In the genomic region with DNA sequence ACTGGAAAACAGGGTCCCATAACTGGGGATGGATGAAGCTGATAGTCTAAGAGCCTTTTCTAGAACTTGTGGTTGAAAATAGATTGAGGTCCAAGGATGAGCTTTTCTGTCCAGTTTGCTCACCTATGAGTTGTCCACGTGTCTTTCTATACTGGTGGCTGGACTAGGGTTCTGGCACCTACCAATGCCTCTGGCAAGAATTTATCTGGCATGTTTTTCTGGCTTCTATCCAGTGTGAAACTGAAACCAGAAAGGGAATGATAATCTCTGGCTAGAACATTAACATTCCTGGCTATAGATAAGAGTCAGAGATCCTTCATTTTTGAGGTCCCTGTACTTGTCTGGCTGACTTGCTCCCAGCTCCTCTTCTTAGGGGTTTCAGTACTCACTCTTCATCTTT, we compare ENCODE assay signal across 14 mouse cellular contexts.
"Had no signal": no experiment of that assay in that cellular context is flagged by ENCODE, and none has a peak within 500 bp of the region (broad histone marks: within the 10 kb centered on the region; RNA-seq: fewer than 3 reads in every experiment).

No protein-coding gene starts in this region.

- H3K36me3 ChIP-seq: limb, embryonic 15.5 days; midbrain, embryonic 10.5 days; neural tube, embryonic 13.5 days had no signal

- H3K4me3 ChIP-seq: left cerebral cortex, adult 2 months; limb, embryonic 15.5 days; midbrain, embryonic 10.5 days; neural tube, embryonic 13.5 days had no signal

- DNase-seq: kidney, adult 8-10 months; kidney, postnatal 25 days; lung, adult 18-20 months; lung, postnatal 4 days; right cerebral cortex, adult 18-20 months; right cerebral cortex, postnatal 25 days; thymus, postnatal 36 days had no signal

- H3K27me3 ChIP-seq: limb, embryonic 15.5 days; neural tube, embryonic 13.5 days had no signal

- H3K4me1 ChIP-seq: limb, embryonic 15.5 days; neural tube, embryonic 13.5 days had no signal

- H3K4me2 ChIP-seq: limb, embryonic 15.5 days; neural tube, embryonic 13.5 days had no signal

- ATAC-seq: lung, postnatal 0 days; midbrain, embryonic 16.5 days had no signal

- H3K27ac ChIP-seq: left cerebral cortex, adult 2 months; limb, embryonic 15.5 days; liver, embryonic 14.5 days; midbrain, embryonic 10.5 days; neural tube, embryonic 13.5 days had no signal

- H3K9me3 ChIP-seq: limb, embryonic 15.5 days; midbrain, embryonic 10.5 days; neural tube, embryonic 13.5 days had no signal

- H3K9ac ChIP-seq: limb, embryonic 15.5 days; liver, embryonic 14.5 days; neural tube, embryonic 13.5 days had no signal
